Mouse (Mus musculus): ENCODE results near the gene Ppef1.

Gene Ppef1

DNA sequence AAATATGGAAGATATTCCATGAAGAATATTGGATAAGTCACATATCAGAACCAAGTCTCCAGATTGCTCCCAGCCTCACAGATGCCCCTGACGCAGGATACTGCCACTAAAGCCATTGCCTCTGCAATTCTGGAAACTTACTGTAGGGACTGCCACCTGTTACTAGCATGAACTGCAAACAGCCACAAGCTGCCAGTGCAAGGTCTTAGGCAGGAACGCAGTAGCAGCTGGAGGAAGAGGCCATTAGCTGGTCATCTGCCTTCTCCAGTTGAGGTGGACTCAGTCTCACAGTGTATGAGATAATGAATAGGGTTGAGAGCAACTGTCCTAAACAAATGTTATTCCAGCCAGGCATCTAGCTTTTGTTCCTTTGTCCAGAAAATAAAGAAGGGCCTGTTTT lies 137.5 kb downstream of the Ppef1 start:
- no peak for DNase-seq (ENCODE audit: low spot score)

DNA sequence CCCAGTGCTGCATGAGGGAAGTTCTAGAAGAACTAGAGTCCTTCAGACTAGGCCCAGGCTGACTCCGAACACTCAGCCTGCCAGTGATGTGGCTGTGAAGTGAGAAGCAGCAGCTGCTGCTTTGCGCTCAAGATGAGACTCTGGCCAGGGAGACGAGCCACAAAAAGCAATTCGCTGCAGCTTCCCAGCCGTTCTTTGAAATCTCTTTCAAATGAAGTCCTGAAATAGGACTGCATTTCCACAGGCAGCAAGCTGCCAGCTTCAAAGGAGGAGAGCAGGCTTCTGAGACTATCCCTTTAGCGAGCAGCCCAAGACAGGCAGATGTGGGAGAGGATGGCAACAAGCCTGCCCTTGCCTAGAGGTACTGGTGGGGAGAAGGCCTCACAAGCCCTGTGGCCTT lies 142.6 kb downstream of the Ppef1 start:
- no peak for DNase-seq (ENCODE audit: low spot score)

DNA sequence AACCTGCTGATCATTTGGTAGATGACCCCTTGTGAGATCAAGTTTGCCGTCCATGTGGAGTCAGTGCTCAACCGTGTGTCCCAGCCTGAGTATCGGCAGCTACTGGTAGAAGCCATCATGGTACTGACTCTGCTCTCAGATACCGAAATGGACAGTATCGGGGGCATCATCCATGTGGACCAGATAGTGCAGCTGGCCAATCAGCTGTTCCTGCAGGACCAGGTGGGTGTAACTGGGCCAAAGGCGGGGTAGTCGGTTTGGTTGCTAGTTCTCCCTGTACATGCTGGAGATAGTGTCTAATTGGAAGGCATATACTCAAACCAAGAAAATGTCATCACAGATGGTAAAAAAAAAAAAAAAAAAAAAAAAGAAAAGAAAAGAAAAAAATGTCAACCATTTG lies 145.4 kb downstream of the Ppef1 start:
- no peak for DNase-seq (ENCODE audit: low spot score)

DNA sequence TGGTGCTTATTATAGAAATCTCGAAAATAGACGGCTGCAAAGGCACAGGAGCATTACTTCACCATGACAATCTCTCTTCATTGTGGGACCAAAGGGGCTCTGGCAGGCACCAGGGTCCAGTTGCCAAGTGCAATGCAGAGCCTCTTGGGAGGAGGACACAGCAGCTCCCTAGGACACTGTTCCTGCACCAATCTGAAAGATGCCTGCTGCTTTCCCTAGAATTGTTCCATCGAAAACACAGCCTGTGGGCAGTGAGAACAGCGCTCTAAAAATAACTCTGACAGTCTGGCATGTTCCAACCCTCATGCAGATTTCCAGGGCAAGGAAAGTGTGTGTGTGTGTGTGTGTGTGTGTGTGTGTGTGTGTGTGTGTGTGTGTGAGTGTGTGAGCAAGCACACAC lies 147.0 kb downstream of the Ppef1 start:
- DNase-seq (ENCODE audit: low spot score), result no peak

DNA sequence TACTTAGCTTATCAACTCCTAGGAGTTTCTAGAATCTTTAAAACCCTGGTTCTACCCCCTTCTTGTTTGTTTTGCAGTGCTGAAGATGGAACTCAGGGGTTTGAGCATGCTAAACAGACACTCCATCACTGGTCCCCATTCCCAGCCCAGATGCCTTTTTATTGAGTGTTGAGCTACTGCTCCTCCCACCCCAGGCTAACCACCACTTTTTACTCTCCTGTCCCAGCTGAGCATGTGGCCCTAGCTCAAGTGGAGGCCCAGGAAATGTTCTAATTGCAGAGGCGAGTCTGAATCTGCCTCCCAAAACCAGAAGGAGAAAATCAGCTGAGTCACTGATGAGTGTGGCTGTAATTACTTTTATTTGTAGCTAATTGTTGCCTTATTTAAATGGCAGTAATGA lies 150.5 kb downstream of the Ppef1 start:
- DNase-seq (ENCODE audit: low spot score), result no peak

DNA sequence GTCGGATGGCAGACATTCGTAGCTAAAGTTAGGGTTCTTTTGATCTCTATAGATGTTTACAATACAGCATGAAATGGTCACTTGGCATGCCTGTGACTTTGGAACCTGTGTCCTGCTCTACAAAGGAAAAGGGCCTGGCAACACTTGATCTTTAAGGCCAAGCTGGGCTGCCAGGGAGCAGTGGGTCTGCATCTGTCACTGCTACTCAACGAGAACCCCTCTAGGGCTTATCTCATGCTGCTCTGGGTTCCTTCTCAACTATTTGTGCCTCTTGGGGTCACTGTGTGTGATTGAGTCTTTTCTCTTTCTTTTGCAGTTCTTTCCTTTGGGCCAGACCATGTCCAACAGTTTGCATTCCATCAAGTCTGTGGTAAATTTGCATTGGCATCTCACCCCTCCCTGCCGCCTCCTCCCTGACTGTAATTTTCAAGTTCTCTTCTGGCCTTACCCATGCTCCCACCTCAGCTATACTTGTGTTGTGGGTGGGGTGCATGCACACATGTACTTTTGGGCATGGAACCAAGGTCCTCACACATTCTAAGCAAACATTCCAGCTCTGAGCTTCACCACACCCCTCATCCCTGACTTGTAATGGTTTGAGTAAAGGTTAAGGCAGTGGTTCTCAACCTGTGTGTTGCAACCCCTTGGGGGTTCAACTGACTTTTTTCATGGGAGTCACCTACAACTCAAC lies 151.3 kb downstream of the Ppef1 start:
- DNase-seq (ENCODE audit: low spot score), result no peak

DNA sequence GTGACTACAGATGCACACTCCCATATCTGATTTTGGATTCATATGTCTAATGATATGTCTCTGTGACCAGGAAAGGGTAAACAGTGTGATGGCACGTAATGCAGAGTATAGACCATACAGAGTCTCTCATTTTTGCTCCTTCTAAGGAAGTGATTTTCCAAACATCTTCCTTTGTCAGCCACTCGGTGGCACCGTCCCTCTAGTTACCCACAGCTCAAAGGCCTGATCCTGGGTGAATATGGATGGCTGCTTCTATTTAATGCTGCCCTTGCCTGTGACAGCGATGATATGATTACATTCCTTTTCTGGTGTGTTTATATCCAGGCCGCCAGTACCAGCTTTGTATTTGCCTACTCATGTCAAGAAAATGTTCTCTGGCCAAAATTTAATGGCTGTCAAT lies 152.0 kb downstream of the Ppef1 start:
- DNase-seq (ENCODE audit: low spot score), result no peak
